In genomic region chr4:130836281-130837061, GRCm38 (mm10) we compare ENCODE assay signal across 8 mouse cellular contexts. TPM values are rescaled to one million over a fixed set of nuclear protein-coding genes. Genes with fewer than 3 reads are reported as not detected.
A peak's percentile ranks its signal among the peaks of the same experiment; 100 is the strongest.
DNase-seq lines count a peak whose midpoint lies in the region; ATAC-seq and TF ChIP-seq lines count a peak whose summit lies in the region.

No protein-coding gene starts in this region.

- H3K27me3 ChIP-seq in lung, embryonic 14.5 days (ENCODE audit: insufficient read depth, low read length) = no peaks in the 10 kb centered on the region
- H3K27me3 ChIP-seq in embryonic facial prominence, embryonic 15.5 days = no peaks in the 10 kb centered on the region
- H3K27me3 ChIP-seq in splenic B cell, adult 2 months (ENCODE audit: control insufficient read depth, insufficient read depth, low read length, poor library complexity, severe bottlenecking) = no peaks in the 10 kb centered on the region

- H3K9ac ChIP-seq in lung, embryonic 14.5 days = no peak overlapping the region
- H3K9ac ChIP-seq in embryonic facial prominence, embryonic 15.5 days = no peak overlapping the region

- ATAC-seq in lung, embryonic 14.5 days (ENCODE audit: insufficient read depth) = no peak
- ATAC-seq in embryonic facial prominence, embryonic 15.5 days (ENCODE audit: insufficient number of reproducible peaks, low FRiP score, low TSS enrichment, low read depth) = peak; percentile 48; the same call in 1 of the 2 replicates

- H3K36me3 ChIP-seq in lung, embryonic 14.5 days (ENCODE audit: insufficient read depth) = no peaks in the 10 kb centered on the region
- H3K36me3 ChIP-seq in embryonic facial prominence, embryonic 15.5 days = no peaks in the 10 kb centered on the region
- no peaks in the 10 kb centered on the region for H3K36me3 ChIP-seq in splenic B cell, adult 2 months (ENCODE audit: control insufficient read depth, insufficient read depth, low read length, poor library complexity, severe bottlenecking)

- no peak overlapping the region for H3K27ac ChIP-seq in lung, embryonic 14.5 days (ENCODE audit: low read depth)
- H3K27ac ChIP-seq in embryonic facial prominence, embryonic 15.5 days (replicated peaks) = 0 out of 2 replicates have a peak overlapping the region, but pooled peaks have one; percentile 68

- peak; percentile 53 for DNase-seq in lung, embryonic 14.5 days
- no peak for DNase-seq in lung, postnatal 25 days (ENCODE audit: low spot score)
- peak; percentile 38 to 55 for DNase-seq in kidney, postnatal 25 days
- DNase-seq in splenic B cell, adult 2 months (ENCODE audit: low read depth, low spot score) = peak; percentile 23
- no peak for DNase-seq in layer of hippocampus, adult 8-10 months (ENCODE audit: low spot score in 2 of 2)
- no peak for DNase-seq in layer of hippocampus, adult 9-11 months
- no peak for DNase-seq in urinary bladder, adult 2 months (ENCODE audit: low spot score)

- 12% methylated on average over 20 of the region's 20 CpGs for WGBS in lung, embryonic 14.5 days
- WGBS in embryonic facial prominence, embryonic 15.5 days = 8% methylated on average over 20 of the region's 20 CpGs

- H3K4me3 ChIP-seq in lung, embryonic 14.5 days (ENCODE audit: low read depth, low read length) = no peak overlapping the region
- H3K4me3 ChIP-seq in embryonic facial prominence, embryonic 15.5 days (replicated peaks) = peak overlapping the region; percentile 4; the same call in 1 of the 2 replicates

- peaks cover 27% of the 10 kb centered on the region for H3K4me1 ChIP-seq in lung, embryonic 14.5 days (ENCODE audit: insufficient read depth)
- peaks cover 49% of the 10 kb centered on the region for H3K4me1 ChIP-seq in embryonic facial prominence, embryonic 15.5 days

- TF ChIP-seq CTCF in lung, embryonic 14.5 days (IDR thresholded peaks at IDR 0.05; ENCODE audit: low read depth) = no peak

- H3K9me3 ChIP-seq in lung, embryonic 14.5 days (ENCODE audit: low read depth, low read length) = no peaks in the 10 kb centered on the region
- no peaks in the 10 kb centered on the region for H3K9me3 ChIP-seq in embryonic facial prominence, embryonic 15.5 days (replicated peaks)

- peak overlapping the region; percentile 36 for H3K4me2 ChIP-seq in lung, embryonic 14.5 days
- H3K4me2 ChIP-seq in embryonic facial prominence, embryonic 15.5 days (replicated peaks) = peak overlapping the region; percentile 40

RNA-seq across cellular contexts. Expression of gene Sdc3, which starts 44.1 kb away (rescaled TPM):
- 19.1 and 20.3 TPM in 2 replicates for polyA plus RNA-seq in lung, embryonic 14.5 days (2014; fragmentation: Nextera tagmentation; extraction: Ambion mirVana)
- polyA plus RNA-seq in embryonic facial prominence, embryonic 15.5 days (2015; fragmentation: Nextera tagmentation; extraction: Ambion mirVana) = 45.0 and 48.7 TPM in 2 replicates
- 100 to 1,000 TPM; 146 to 169 (median 150) TPM for total RNA-seq in layer of hippocampus, adult 8-10 months (2022)
- 33.3 and 63.7 TPM in 2 replicates for polyA plus RNA-seq in urinary bladder, adult 2 months (2012; rRNA removed)

Comparison
In these comparisons a context has a peak if more than half of its experiments do, and no peak if none do; other contexts are left out.
1. DNase-seq: peak in lung, embryonic 14.5 days (single experiment), kidney, postnatal 25 days (2 of 2) and splenic B cell, adult 2 months (single experiment); none in lung, postnatal 25 days (single experiment), layer of hippocampus, adult 8-10 months (0 of 2), layer of hippocampus, adult 9-11 months (single experiment) and urinary bladder, adult 2 months (single experiment).